Mouse (Mus musculus): Measurements from ENCODE around the gene Atp12a. TPM values are rescaled to one million over a fixed set of nuclear protein-coding genes. Genes with fewer than 3 reads are reported as not detected.
A peak's percentile ranks its signal among the peaks of the same experiment; 100 is the strongest.

Atp12a gene
- polyA plus RNA-seq, 1 experiment from 2014 or later: 0.33 TPM

DNA sequence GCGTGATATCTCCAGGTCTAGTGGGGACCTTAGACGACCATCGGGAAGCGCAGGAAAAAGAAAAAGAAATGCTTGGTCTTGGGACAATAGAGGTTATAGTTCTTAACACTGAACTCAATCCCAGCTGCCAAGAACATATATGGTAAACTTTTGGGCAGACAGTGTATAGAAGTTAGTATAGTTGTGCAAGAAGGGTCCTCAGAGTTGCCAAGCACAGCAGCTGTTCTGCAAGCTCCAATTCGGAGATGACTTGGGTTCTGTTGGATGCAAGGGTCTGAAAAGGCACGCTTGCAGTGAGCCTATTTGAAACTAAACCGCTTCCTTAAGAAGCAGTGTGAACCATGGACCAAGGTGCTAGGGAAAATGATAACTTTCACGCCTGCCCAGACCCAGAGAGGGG is 424 bp downstream of the Atp12a start:
- WGBS: 38% methylated on average over 8 of the region's 8 CpGs
- Histone ChIP-seq H3K27me3 (replicated peaks; ENCODE audit: control insufficient read depth, insufficient read depth, low read length) (peaks cover 35% of the 10 kb centered on the region), H3K27ac (ENCODE audit: low read depth, low read length) (no peak overlapping the region), H3K4me1 (ENCODE audit: control insufficient read depth, insufficient read depth, low read depth, low read length) (peaks cover 2% of the 10 kb centered on the region), H3K9me3 (ENCODE audit: control insufficient read depth, low read length) (no peaks in the 10 kb centered on the region), H3K36me3 (ENCODE audit: control insufficient read depth, insufficient read depth, low read length) (no peaks in the 10 kb centered on the region), H3K9ac (ENCODE audit: low read depth, low read length) (peak overlapping the region; percentile 62), H3K4me2 (ENCODE audit: low read length) (peak overlapping the region; percentile 87), H3K4me3 (ENCODE audit: low read length) (peak overlapping the region; percentile 53)
- ATAC-seq: no peak

DNA sequence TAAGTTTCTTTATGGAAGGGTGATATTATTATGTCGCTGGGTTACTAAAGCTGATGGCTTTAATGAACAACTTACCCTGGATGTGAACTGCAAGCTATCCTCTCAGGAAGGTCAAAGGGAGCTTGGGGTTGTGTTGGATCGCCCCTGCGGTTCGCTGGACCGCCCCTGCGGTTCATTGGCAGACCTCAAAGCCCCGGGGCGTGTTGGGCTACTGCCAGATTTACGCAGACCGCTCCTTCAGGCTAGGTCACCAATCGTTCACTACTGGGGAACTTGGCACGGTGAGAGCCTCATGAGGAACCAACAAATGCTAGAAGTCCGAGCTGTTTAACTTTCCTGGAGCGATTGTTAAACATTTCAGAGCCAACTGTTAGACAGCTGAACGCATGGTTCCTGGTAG is 1.8 kb downstream of the Atp12a start:
- H3K36me3 ChIP-seq (ENCODE audit: control insufficient read depth, insufficient read depth, low read length): no peaks in the 10 kb centered on the region
- no peak overlapping the region for H3K4me3 ChIP-seq (ENCODE audit: low read length)
- WGBS: 35% methylated on average over 15 of the region's 15 CpGs
- no peak overlapping the region for H3K9ac ChIP-seq (ENCODE audit: low read depth, low read length)
- peaks cover 35% of the 10 kb centered on the region for H3K27me3 ChIP-seq (replicated peaks; ENCODE audit: control insufficient read depth, insufficient read depth, low read length)
- no peak for ATAC-seq
- no peak overlapping the region for H3K4me2 ChIP-seq (ENCODE audit: low read length)
- no peaks in the 10 kb centered on the region for H3K9me3 ChIP-seq (ENCODE audit: control insufficient read depth, low read length)
- H3K4me1 ChIP-seq (ENCODE audit: control insufficient read depth, insufficient read depth, low read depth, low read length): peaks cover 2% of the 10 kb centered on the region
- no peak overlapping the region for H3K27ac ChIP-seq (ENCODE audit: low read depth, low read length)

DNA sequence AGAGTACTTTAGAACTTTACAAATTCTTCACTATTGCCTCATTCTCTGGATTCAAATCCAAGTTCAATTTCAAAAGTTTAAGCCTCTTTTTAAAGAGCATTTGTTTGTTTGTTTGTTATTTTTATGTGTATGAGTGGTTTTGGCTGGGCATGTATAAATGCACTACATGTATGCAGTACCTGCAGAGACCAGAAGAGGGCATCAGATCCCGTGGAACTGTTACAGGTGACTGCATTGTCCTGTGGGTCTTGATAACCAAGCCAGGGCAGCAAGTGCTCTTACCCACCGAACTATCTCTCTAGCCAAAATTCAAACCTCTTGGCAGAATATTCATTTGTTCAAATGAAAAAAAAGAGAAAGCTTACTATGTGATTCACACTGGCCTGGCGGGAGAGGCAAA is 4.0 kb downstream of the Atp12a start:
- Histone ChIP-seq H3K27me3 (replicated peaks; ENCODE audit: control insufficient read depth, insufficient read depth, low read length) (peaks cover 27% of the 10 kb centered on the region), H3K4me1 (ENCODE audit: control insufficient read depth, insufficient read depth, low read depth, low read length) (peaks cover 2% of the 10 kb centered on the region), H3K4me3 (ENCODE audit: low read length) (no peak overlapping the region), H3K27ac (ENCODE audit: low read depth, low read length) (no peak overlapping the region), H3K9me3 (ENCODE audit: control insufficient read depth, low read length) (no peaks in the 10 kb centered on the region), H3K9ac (ENCODE audit: low read depth, low read length) (no peak overlapping the region), H3K4me2 (ENCODE audit: low read length) (no peak overlapping the region), H3K36me3 (ENCODE audit: control insufficient read depth, insufficient read depth, low read length) (no peaks in the 10 kb centered on the region)
- ATAC-seq: no peak
- WGBS: 58% methylated on average over 3 of the region's 3 CpGs

DNA sequence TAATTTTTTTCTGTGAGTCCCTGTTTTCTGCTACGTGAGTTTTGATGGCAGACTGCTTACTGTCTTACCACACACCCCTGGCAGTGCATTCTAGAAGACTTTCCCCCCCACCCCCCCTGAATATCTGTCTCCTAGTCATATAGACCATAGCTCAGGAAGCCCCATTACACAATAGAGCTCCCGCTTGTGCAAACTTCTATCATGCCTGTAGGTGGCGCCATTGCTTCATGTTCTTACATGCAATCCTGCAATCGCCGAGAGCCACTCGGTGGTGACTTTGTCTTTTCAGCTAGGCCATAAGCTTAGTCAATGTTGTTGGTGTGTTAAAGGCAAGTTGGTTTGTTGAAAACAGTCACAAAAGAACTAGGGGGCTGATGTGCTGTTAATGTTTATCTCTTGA is 10.9 kb downstream of the Atp12a start:
- H3K4me1 ChIP-seq (ENCODE audit: control insufficient read depth, insufficient read depth, low read depth, low read length): no peaks in the 10 kb centered on the region
- no peak overlapping the region for H3K9ac ChIP-seq (ENCODE audit: low read depth, low read length)
- H3K36me3 ChIP-seq (ENCODE audit: control insufficient read depth, insufficient read depth, low read length): no peaks in the 10 kb centered on the region
- H3K27ac ChIP-seq (ENCODE audit: low read depth, low read length): no peak overlapping the region
- H3K4me2 ChIP-seq (ENCODE audit: low read length): no peak overlapping the region
- ATAC-seq: peak; percentile 93
- H3K4me3 ChIP-seq (ENCODE audit: low read length): no peak overlapping the region
- WGBS: 3% methylated on average over 6 of the region's 6 CpGs
- no peaks in the 10 kb centered on the region for H3K9me3 ChIP-seq (ENCODE audit: control insufficient read depth, low read length)
- no peaks in the 10 kb centered on the region; the same call in 1 of the 2 replicates for H3K27me3 ChIP-seq (replicated peaks; ENCODE audit: control insufficient read depth, insufficient read depth, low read length)

DNA sequence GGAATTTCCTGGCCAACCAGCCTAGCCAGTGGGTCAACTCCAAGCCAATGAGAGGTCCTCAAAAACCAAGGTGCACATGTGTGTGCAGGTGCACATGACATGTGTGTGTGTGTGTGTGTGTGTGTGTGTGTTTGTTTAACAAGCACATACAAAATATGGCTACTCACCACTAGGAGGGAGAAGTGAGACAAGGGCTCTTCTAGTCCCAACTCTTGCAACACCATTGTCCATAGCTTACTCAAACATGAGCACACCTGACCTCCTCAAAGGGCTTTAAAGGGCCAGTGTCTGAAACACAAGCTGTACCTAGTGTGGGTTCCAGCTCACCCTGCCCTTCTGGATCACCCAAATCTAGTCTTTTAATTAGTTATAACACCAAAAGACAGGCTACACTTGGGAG is 12.9 kb downstream of the Atp12a start:
- H3K4me2 ChIP-seq (ENCODE audit: low read length): no peak overlapping the region
- no peak overlapping the region for H3K9ac ChIP-seq (ENCODE audit: low read depth, low read length)
- H3K9me3 ChIP-seq (ENCODE audit: control insufficient read depth, low read length): no peaks in the 10 kb centered on the region
- no peak for ATAC-seq
- no peaks in the 10 kb centered on the region for H3K36me3 ChIP-seq (ENCODE audit: control insufficient read depth, insufficient read depth, low read length)
- H3K27me3 ChIP-seq (replicated peaks; ENCODE audit: control insufficient read depth, insufficient read depth, low read length): no peaks in the 10 kb centered on the region
- H3K4me3 ChIP-seq (ENCODE audit: low read length): no peak overlapping the region
- no peak overlapping the region for H3K27ac ChIP-seq (ENCODE audit: low read depth, low read length)
- no peaks in the 10 kb centered on the region for H3K4me1 ChIP-seq (ENCODE audit: control insufficient read depth, insufficient read depth, low read depth, low read length)

DNA sequence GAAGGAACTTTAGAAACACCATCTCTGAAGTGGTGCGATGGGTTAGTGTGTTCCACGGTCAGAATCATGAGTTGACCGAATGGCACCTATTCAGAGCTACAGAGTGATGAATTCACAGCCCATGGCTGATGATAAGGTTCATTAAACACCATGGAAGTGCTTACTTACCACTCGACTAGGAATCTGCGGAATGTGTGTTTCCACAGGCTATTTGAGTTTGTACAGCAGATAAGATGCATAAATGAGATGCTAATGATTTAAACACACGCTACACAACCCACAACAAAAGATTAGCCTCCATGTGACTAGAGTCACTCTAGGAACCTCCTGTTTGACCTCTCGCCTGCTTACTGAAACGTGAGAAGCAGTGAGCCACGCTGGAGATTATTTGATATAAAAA is 14.5 kb downstream of the Atp12a start:
- no peak overlapping the region for H3K9ac ChIP-seq (ENCODE audit: low read depth, low read length)
- ATAC-seq: no peak
- H3K4me1 ChIP-seq (ENCODE audit: control insufficient read depth, insufficient read depth, low read depth, low read length): no peaks in the 10 kb centered on the region
- no peak overlapping the region for H3K27ac ChIP-seq (ENCODE audit: low read depth, low read length)
- no peaks in the 10 kb centered on the region for H3K27me3 ChIP-seq (replicated peaks; ENCODE audit: control insufficient read depth, insufficient read depth, low read length)
- H3K4me3 ChIP-seq (ENCODE audit: low read length): no peak overlapping the region
- WGBS: 58% methylated on average over 9 of the region's 9 CpGs
- H3K9me3 ChIP-seq (ENCODE audit: control insufficient read depth, low read length): no peaks in the 10 kb centered on the region
- no peaks in the 10 kb centered on the region for H3K36me3 ChIP-seq (ENCODE audit: control insufficient read depth, insufficient read depth, low read length)
- no peak overlapping the region for H3K4me2 ChIP-seq (ENCODE audit: low read length)

DNA sequence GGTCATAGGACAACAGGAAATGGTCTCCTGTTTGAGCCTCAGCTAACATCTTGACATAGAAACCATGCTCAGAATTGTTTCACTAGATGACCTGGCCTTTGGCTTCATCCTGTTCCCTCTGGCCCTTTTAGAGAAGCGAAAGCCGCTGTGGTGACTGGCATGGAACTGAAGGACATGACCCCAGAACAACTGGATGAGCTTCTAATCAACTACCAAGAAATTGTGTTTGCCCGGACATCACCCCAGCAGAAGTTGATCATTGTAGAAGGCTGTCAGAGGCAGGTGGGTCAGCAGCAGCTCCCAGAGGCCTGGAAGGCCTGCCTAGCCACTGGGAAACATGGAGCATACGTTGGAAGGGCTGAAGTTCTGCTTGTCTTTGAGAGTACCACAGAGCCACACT is 17.5 kb downstream of the Atp12a start:
- ATAC-seq: no peak
- H3K9me3 ChIP-seq (ENCODE audit: control insufficient read depth, low read length): no peaks in the 10 kb centered on the region
- H3K4me3 ChIP-seq (ENCODE audit: low read length): no peak overlapping the region
- no peak overlapping the region for H3K4me2 ChIP-seq (ENCODE audit: low read length)
- H3K36me3 ChIP-seq (ENCODE audit: control insufficient read depth, insufficient read depth, low read length): no peaks in the 10 kb centered on the region
- 90% methylated on average over 4 of the region's 4 CpGs for WGBS
- no peaks in the 10 kb centered on the region for H3K27me3 ChIP-seq (replicated peaks; ENCODE audit: control insufficient read depth, insufficient read depth, low read length)
- H3K9ac ChIP-seq (ENCODE audit: low read depth, low read length): no peak overlapping the region
- H3K27ac ChIP-seq (ENCODE audit: low read depth, low read length): no peak overlapping the region
- no peaks in the 10 kb centered on the region for H3K4me1 ChIP-seq (ENCODE audit: control insufficient read depth, insufficient read depth, low read depth, low read length)

DNA sequence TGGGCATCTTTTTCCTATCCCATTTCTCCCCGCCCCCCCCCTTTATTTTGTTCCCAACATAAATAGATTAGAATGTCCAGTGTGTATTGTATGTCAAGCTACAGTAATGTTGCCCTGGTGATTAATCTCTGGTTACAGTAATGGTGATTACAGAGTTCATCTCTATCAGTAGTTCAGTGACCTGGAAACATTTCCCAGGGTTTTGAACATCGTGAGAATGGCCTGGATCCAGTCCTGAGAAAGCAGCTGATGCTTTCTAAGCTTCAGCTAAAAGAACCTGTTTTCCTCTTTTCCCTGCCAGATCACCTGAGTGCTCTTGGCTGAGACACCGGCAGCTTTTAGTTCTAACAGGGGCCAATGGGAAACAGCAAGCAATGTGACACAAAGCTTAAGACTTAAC is 25.4 kb downstream of the Atp12a start:
- Histone ChIP-seq H3K36me3 (ENCODE audit: control insufficient read depth, insufficient read depth, low read length) (no peaks in the 10 kb centered on the region), H3K4me1 (ENCODE audit: control insufficient read depth, insufficient read depth, low read depth, low read length) (no peaks in the 10 kb centered on the region), H3K9me3 (ENCODE audit: control insufficient read depth, low read length) (no peaks in the 10 kb centered on the region), H3K27ac (ENCODE audit: low read depth, low read length) (no peak overlapping the region), H3K9ac (ENCODE audit: low read depth, low read length) (no peak overlapping the region), H3K27me3 (replicated peaks; ENCODE audit: control insufficient read depth, insufficient read depth, low read length) (no peaks in the 10 kb centered on the region), H3K4me3 (ENCODE audit: low read length) (no peak overlapping the region), H3K4me2 (ENCODE audit: low read length) (no peak overlapping the region)
- ATAC-seq: peak; percentile 45; the same call in 1 of the 2 replicates
- WGBS: 52% methylated on average over 3 of the region's 3 CpGs

DNA sequence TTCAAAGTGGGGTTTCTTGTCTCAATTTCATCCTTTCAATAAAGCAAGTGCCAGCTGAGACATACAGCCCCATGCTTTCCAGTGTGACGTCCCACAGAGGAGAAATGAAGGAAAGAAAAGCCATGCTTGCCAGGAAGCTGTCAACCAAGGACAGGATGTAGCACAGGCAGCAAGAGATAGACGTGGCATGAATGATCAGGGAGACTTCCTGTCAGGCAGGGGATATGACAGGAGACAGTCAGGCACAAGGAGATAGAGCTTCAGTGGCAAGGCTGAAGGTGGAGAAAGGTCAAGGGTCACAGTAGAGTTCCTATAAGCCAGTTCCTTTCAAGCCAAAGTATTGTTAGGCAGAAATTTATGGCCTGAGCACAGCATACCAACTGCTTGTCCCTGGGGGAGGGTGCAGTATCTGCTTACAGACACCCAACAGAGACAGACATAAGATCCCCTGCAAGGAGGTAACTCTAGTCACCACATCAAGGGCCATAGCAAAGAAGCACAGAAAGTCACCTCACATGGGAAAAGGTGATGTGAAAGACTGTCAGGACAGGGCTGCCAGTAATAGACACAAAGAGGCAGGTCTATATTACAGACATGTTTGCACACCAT is 28.9 kb downstream of the Atp12a start:
- Histone ChIP-seq H3K27me3 (replicated peaks; ENCODE audit: control insufficient read depth, insufficient read depth, low read length) (no peaks in the 10 kb centered on the region), H3K36me3 (ENCODE audit: control insufficient read depth, insufficient read depth, low read length) (no peaks in the 10 kb centered on the region), H3K27ac (ENCODE audit: low read depth, low read length) (no peak overlapping the region), H3K4me1 (ENCODE audit: control insufficient read depth, insufficient read depth, low read depth, low read length) (no peaks in the 10 kb centered on the region), H3K9ac (ENCODE audit: low read depth, low read length) (no peak overlapping the region), H3K4me3 (ENCODE audit: low read length) (no peak overlapping the region), H3K9me3 (ENCODE audit: control insufficient read depth, low read length) (no peaks in the 10 kb centered on the region), H3K4me2 (ENCODE audit: low read length) (no peak overlapping the region)
- 9% methylated on average over 2 of the region's 2 CpGs for WGBS
- no peak for ATAC-seq

DNA sequence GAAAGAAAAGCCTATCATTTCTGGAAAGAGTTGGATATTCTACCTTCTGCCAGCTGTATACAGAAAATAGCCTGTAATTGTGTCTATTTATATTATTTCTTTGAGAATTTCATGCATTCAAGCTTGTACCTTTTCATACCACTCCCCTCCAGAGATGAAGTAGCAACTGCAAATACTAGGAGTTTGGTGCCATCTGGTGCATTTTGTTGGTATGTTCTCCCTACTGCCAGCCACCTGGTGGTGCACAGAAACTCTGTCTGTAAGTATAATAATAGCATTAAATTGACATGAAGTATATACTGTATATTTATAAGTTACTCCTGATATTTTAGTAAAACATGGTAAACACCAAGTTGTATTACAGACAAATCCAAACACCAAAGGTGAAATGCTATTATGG is 33.1 kb downstream of the Atp12a start:
- Histone ChIP-seq H3K4me2 (ENCODE audit: low read length) (no peak overlapping the region), H3K27ac (ENCODE audit: low read depth, low read length) (no peak overlapping the region), H3K27me3 (replicated peaks; ENCODE audit: control insufficient read depth, insufficient read depth, low read length) (no peaks in the 10 kb centered on the region), H3K4me3 (ENCODE audit: low read length) (no peak overlapping the region), H3K9me3 (ENCODE audit: control insufficient read depth, low read length) (no peaks in the 10 kb centered on the region), H3K4me1 (ENCODE audit: control insufficient read depth, insufficient read depth, low read depth, low read length) (no peaks in the 10 kb centered on the region), H3K36me3 (ENCODE audit: control insufficient read depth, insufficient read depth, low read length) (no peaks in the 10 kb centered on the region), H3K9ac (ENCODE audit: low read depth, low read length) (no peak overlapping the region)
- no peak for ATAC-seq
